Mouse (Mus musculus) CH12F3 (cell line): ENCODE measurements at regions not wholly inside any gene's neighbourhood (a gene's known extent, or its start where the extent isn't known, plus 50 kb on each side); places are given as distances from the start of the nearest gene placed in this dataset.

Experiments used
- in situ Hi-C: fragments of 300-500 bp; cut with MboI; formaldehyde crosslinking; loops from 2 replicates; pipeline ENCODE4 v1.14.3; 2020; ENCODE audit warnings: low sequenced_read_pairs

GRCm38 (mm10) chr13:92972891-92973290 is 128.3 kb downstream of the Mtx3 start:
- in situ Hi-C loops = no loop called here

GRCm38 (mm10) chr13:92973791-92974190 is 129.2 kb downstream of the Mtx3 start:
- in situ Hi-C loops = no loop called here

- in situ Hi-C loops = loop anchor here (10.0 to 25.0 kb wide), 2 partner anchors 258 to 625 kb away; no protein-coding TSS in a partner anchor
Measured at GRCm38 (mm10) chr13:92986719-92987553, 142.4 kb downstream of the Mtx3 start.

- in situ Hi-C loops = loop anchor here (10.0 to 25.0 kb wide), 2 partner anchors 257 to 625 kb away; no protein-coding TSS in a partner anchor
Measured at GRCm38 (mm10) chr13:92987691-92988090, 143.1 kb downstream of the Mtx3 start.

- in situ Hi-C loops = loop anchor here (10.0 to 25.0 kb wide), 2 partner anchors 256 to 624 kb away; no protein-coding TSS in a partner anchor
Measured at GRCm38 (mm10) chr13:92988600-92988999, 144.0 kb downstream of the Mtx3 start.

- in situ Hi-C loops = loop anchor here (25.0 kb wide), 1 partner anchor 622 kb away; no protein-coding TSS in a partner anchor
Measured at GRCm38 (mm10) chr13:92990316-92991206, 146.0 kb downstream of the Mtx3 start.
